Mouse (Mus musculus): Measurements from ENCODE around the gene Jhy.

Gene Jhy

GRCm38 (mm10) chr9:40859196-40859595 is 104.7 kb downstream of the Jhy start:
- no peak for DNase-seq (ENCODE audit: low read depth, low spot score)

- no peak for DNase-seq (ENCODE audit: low read depth, low spot score)
Observed at GRCm38 (mm10) chr9:40858461-40859160, 105.3 kb downstream of the Jhy start.

GRCm38 (mm10) chr9:40851515-40851914 is 112.4 kb downstream of the Jhy start:
- no peak for DNase-seq (ENCODE audit: low read depth, low spot score)

All from 3T3-L1 (cell line).